Mouse (Mus musculus) megakaryocyte-erythroid progenitor cell, adult 5-6 weeks (primary cell): ENCODE measurements at regions not wholly inside any gene's neighbourhood (a gene's known extent, or its start where the extent isn't known, plus 50 kb on each side); places are given as distances from the start of the nearest gene placed in this dataset.

Experiments
- ATAC-seq: replicated peaks from 2 replicates; pipeline ENCODE4 v1.8.0; 2016; ENCODE audit warnings: mild to moderate bottlenecking, inconsistent platforms; ENCODE audit not compliant: severe bottlenecking, poor library complexity, low FRiP score, low TSS enrichment

- no peak for ATAC-seq
Measured at GRCm38 (mm10) chr11:113014186-113015010, 232.4 kb downstream of the Sox9 start.

DNA sequence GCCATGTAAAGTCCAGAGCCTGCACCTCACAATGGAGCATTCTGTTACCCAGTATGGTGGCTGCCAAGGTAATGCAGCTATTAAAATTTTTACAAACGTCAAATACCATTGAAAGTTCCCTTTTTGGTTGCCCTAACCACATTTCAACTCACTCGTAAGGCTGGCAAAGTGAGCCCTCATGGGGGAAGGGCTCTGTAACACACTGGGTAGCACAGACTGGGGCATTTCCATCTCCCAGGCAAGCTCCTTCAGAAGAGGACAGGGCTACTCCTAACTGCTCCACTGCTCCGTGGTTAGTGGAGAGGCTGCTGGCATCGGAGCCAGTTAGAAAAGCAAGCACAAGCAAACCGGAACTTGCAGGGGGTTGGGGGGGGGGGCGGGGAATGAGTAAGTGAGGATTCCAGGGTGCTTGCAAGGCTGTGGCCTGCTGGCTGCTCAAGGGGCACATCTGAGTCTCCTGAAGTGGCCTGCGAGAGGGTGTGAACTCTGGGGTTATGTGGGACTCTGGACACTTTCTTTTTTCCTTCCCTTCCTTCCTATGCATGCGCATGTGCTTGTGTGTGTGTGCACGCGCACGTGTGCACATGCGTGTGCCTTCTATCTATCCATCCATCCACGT is 233.8 kb downstream of the Sox9 start:
- no peak for ATAC-seq

- ATAC-seq, result no peak
Measured at GRCm38 (mm10) chr11:113016801-113017715, 235.0 kb downstream of the Sox9 start.

GRCm38 (mm10) chr11:113021533-113021932 is 239.5 kb downstream of the Sox9 start:
- no peak for ATAC-seq

- ATAC-seq, result no peak
Measured at GRCm38 (mm10) chr11:113026994-113027393, 245.0 kb downstream of the Sox9 start.

GRCm38 (mm10) chr11:113028235-113028919 is 246.4 kb downstream of the Sox9 start:
- no peak for ATAC-seq

- no peak for ATAC-seq
Measured at GRCm38 (mm10) chr11:113031405-113031804, 249.4 kb downstream of the Sox9 start.

DNA sequence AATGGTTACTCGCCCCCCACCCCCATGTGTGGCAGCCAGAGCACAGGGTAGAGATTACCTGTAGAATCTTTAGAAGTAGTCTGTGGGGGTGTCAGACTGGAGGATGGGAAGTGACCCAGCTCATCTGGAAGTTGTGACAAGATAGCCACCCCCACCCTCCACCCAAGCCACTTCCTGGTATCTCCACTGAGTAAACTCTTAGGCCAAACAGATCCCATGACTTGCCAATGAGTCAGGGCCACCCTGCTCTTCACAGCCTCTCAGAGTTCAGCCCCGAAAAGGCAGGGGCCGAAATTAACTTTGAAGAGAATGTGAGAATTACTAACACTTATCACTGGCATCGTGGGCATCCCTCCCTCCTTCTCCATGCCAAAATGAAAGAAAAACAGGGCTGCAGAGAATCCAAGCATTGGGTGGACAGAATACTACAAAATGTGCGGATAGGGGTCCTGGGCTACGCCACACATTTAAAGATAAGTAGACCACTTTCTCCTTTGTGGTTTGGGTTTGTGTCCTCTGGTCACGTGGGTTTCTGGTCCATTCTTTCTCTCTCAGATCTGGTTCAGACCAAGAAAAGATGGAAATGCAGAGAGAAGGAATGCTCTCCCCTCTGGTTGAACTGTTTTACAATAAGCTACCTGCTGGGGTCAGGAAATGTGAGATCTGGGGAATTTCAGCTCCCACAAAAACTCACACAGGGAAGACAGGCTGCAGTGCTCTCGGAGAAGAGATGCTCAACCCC is 250.6 kb downstream of the Sox9 start:
- no peak for ATAC-seq

- ATAC-seq, result no peak
Measured at GRCm38 (mm10) chr11:113034911-113035310, 252.9 kb downstream of the Sox9 start.

DNA sequence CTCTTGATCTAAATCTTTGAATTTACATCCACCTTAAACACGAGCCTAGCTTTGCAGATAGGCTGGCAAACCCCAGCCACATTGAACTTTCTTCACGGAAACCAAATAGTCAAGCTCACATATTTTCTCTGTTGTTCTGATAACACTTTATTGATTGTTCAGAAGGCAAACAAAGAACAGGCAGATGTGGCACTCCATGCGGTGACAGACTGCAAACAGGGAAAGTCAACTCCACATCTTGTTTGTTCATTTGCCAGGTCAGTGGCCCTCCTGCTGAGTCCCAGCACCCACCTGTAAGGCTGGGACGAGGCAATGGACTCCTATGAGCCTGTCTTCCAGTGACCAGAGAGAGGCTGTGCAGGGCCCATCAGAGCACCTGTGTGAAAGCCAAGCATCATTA is 255.7 kb downstream of the Sox9 start:
- no peak for ATAC-seq

- no peak for ATAC-seq
Measured at GRCm38 (mm10) chr11:113042710-113043109, 260.7 kb downstream of the Sox9 start.

DNA sequence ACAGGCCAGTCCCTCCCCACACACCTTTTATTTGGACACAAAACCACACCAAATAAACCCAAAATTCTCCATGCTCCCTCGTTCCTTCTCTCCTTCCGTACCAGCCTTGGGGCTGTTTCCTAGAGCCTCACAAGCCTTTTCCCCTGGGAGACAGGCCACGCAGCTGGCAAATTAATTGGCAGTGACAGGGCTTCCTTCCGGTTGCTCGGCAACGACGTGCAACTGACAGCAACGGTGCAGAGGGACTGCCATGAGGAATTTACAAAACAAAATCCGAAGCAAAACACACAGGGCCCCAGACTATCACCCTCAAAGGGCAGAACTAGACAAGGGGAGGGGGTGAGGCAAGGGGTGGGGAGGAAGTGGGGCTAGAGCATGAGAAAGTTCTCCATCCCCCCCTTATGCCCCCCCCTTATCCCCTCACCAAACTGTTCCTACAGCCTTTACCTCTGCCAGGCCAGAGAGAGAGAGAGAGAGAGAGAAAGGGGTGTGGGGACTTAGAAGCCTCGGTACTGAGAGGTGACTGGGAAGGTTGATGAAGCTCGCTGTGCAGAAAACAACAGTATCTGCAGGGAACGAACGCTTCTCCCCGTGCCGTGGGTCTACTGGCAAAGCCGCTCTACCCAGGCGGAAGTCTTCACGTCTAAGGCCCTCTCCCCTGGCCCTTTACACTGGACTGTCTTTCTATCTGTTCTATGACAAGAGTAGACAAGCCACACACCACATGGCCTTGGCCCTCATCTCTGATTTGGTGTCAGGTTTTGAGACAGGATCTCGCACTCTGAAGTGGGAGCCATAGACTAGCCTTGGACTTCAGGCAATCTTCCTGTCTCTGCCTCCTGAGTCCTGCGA is 264.4 kb downstream of the Sox9 start:
- ATAC-seq, result no peak

GRCm38 (mm10) chr11:113048158-113048557 is 266.1 kb downstream of the Sox9 start:
- ATAC-seq, result no peak

DNA sequence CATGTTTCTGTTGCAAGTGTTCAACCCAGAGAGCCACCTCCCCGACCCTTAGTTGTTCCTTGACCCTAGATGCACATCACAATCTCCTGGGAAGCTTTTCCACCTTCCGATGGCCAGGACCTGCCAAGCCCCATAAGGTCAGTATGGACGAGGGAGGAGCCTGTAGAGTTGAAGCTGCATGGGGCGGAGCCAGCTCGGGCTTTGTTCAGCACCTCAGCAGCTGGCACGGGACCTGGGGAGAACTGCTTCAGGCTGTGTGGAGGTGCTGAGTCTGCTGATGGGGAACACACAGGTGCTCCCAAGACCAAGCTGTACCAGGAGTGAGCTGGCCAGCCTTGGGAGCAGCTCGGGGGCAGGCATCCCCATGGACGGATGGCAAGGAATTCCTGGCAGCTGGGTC is 267.6 kb downstream of the Sox9 start:
- ATAC-seq, result no peak

DNA sequence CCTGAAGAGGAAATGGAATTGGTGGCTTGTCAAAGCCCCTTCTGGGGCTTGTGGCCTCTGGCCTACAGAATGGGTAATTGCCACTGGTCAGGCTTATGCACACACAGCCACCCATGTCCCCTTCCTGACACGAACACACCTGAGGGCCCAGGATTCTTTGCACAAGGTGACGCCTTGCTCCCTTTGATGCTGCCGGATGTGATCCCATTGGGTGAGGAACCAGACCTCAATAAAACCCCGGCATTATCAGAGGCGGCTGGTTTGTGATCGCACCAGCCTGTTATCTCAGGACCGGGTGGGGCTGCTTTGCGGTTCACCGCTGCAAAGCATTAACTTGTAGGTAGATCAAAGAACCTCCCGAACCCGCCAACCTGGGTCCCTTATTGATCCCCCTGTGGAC is 270.5 kb downstream of the Sox9 start:
- peak; percentile 53; the same call in 1 of the 2 replicates for ATAC-seq

- ATAC-seq, result peak; percentile 54
Measured at GRCm38 (mm10) chr11:113056042-113056632, 274.1 kb downstream of the Sox9 start.

DNA sequence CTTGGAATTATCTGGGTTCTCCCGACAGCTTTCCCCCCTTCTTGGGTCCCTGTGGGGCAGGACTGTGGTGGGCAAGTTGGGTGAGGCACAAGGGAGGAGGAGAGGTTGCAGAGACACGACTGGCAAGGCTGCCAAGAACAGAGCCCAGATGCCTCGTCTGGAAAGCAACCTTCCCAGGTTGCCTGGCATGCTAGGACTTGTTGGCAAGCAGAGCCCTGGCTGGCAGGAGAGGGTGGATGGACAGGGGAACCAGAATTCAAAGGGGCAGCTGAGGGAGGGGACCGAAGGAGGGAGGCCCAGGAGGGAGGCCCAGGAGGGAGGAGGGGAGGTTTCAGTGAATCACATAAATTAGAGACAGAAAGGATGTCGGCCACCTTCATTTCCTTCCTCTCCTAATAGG is 274.8 kb downstream of the Sox9 start:
- no peak for ATAC-seq

DNA sequence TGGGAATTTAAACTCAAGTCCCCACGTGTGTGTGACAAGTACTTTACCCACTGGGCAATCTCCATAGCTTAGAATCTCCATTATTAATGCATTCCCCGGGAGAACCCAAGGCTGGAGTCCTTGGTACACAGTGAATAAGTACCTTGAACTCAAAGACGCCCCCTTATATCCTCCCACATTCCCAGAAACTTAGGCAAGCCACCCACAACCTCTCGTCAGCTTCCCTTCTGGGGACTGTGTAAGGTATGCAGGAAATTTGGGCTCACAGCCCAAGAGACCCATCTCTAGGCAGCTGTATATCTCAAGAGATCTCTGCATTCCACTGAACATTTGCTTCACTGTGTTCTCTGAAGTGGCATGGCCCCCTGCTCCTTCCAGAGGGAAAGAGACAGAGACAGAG is 288.3 kb downstream of the Sox9 start:
- no peak for ATAC-seq
